Mouse (Mus musculus): ENCODE measurements around the gene Gm20538. TPM values are rescaled to one million over a fixed set of nuclear protein-coding genes. Genes with fewer than 3 reads are reported as not detected.

Gene Gm20538
- total and polyA plus RNA-seq, 3 experiments, result not detected

- TF ChIP-seq ZC3H11A (IDR thresholded peaks at IDR 0.05; ENCODE audit: low read depth, low read length) (no peak), USF2 (IDR thresholded peaks at IDR 0.05; ENCODE audit: borderline replicate concordance in 1 of 2, insufficient read depth in 1 of 2, low read depth in 1 of 2, low read length in 2 of 2) (no peak), POLR2AphosphoS2 (IDR thresholded peaks at IDR 0.05; ENCODE audit: low read length) (0 out of 2 replicates have a peak, but pooled peaks have one; percentile 26)
- Histone ChIP-seq H3K79me2 (ENCODE audit: control insufficient read depth, insufficient read depth, low read length, poor library complexity) (no peaks in the 10 kb centered on the region), H3K36me3 (ENCODE audit: control insufficient read depth in 1 of 2, insufficient read depth in 2 of 2, low read length in 2 of 2) (no peaks in the 10 kb centered on the region), H3K4me1 (ENCODE audit: control insufficient read depth in 1 of 2, insufficient read depth in 2 of 2, low read length in 2 of 2) (no peaks in the 10 kb centered on the region), H3K4me3 (ENCODE audit: control insufficient read depth in 1 of 2, insufficient read depth in 1 of 2, low read depth in 2 of 2, low read length in 2 of 2) (no peak overlapping the region), H3K9ac (ENCODE audit: control insufficient read depth, low read depth, low read length, poor library complexity, severe bottlenecking) (no peak overlapping the region), H3K9me3 (replicated peaks; ENCODE audit: insufficient read depth, low read length) (no peaks in the 10 kb centered on the region), H3K27me3 (ENCODE audit: control insufficient read depth in 1 of 2, insufficient read depth in 2 of 2, low read length in 2 of 2) (no peaks in the 10 kb centered on the region), H3K27ac (ENCODE audit: control insufficient read depth, low read depth, low read length) (no peak overlapping the region)
- DNase-seq (ENCODE audit: low read depth, low spot score), result no peak
Observed at GRCm38 (mm10) chr19:44578038-44578437, 25.4 kb upstream of the Gm20538 start.

GRCm38 (mm10) chr19:44576275-44576674, 23.6 kb upstream of the Gm20538 start:
- TF ChIP-seq ZNF384 (IDR thresholded peaks at IDR 0.05; ENCODE audit: low read depth, low read length) (no peak), MAX (IDR thresholded peaks at IDR 0.05; ENCODE audit: low read length) (no peak), HCFC1 (IDR thresholded peaks at IDR 0.05; ENCODE audit: low read depth, low read length) (no peak), SIN3A (IDR thresholded peaks at IDR 0.05; ENCODE audit: low read length) (no peak), ETS1 (IDR thresholded peaks at IDR 0.05; ENCODE audit: low read depth, low read length) (no peak), POLR2AphosphoS5 (IDR thresholded peaks at IDR 0.05; ENCODE audit: borderline replicate concordance, low read depth, low read length) (no peak), GABPA (IDR thresholded peaks at IDR 0.05; ENCODE audit: low read depth, low read length) (no peak), ZC3H11A (IDR thresholded peaks at IDR 0.05; ENCODE audit: low read depth, low read length) (no peak), TAL1 (IDR thresholded peaks at IDR 0.05; ENCODE audit: low read length) (no peak), ZKSCAN1 (IDR thresholded peaks at IDR 0.05; ENCODE audit: low read depth, low read length) (no peak), POLR2AphosphoS2 (IDR thresholded peaks at IDR 0.05; ENCODE audit: low read length) (no peak), GATA1 (IDR thresholded peaks at IDR 0.05; ENCODE audit: low read depth, low read length) (no peak), CHD2 (IDR thresholded peaks at IDR 0.05; ENCODE audit: low read length) (no peak), RAD21 (IDR thresholded peaks at IDR 0.05; ENCODE audit: low read depth, low read length) (no peak)
- Histone ChIP-seq H3K79me2 (ENCODE audit: control insufficient read depth, insufficient read depth, low read length, poor library complexity) (no peaks in the 10 kb centered on the region), H3K4me3 (ENCODE audit: control insufficient read depth in 1 of 2, insufficient read depth in 1 of 2, low read depth in 2 of 2, low read length in 2 of 2) (no peak overlapping the region), H3K4me1 (ENCODE audit: control insufficient read depth in 1 of 2, insufficient read depth in 2 of 2, low read length in 2 of 2) (no peaks in the 10 kb centered on the region), H3K9me3 (replicated peaks; ENCODE audit: insufficient read depth, low read length) (no peaks in the 10 kb centered on the region), H3K9ac (ENCODE audit: control insufficient read depth, low read depth, low read length, poor library complexity, severe bottlenecking) (no peak overlapping the region), H3K27me3 (ENCODE audit: control insufficient read depth in 1 of 2, insufficient read depth in 2 of 2, low read length in 2 of 2) (no peaks in the 10 kb centered on the region), H3K36me3 (ENCODE audit: control insufficient read depth in 1 of 2, insufficient read depth in 2 of 2, low read length in 2 of 2) (no peaks in the 10 kb centered on the region; a peak in 1 of 4 replicates), H3K27ac (ENCODE audit: control insufficient read depth, low read depth, low read length) (no peak overlapping the region)
- no peak for DNase-seq (ENCODE audit: low read depth, low spot score)

- no peak for DNase-seq (ENCODE audit: low read depth, low spot score)
- TF ChIP-seq MAZ (IDR thresholded peaks at IDR 0.05; ENCODE audit: low read depth, low read length), result no peak
- TF ChIP-seq MEF2A (IDR thresholded peaks at IDR 0.05; ENCODE audit: extremely low read depth, insufficient replicate concordance, low read depth, low read length, poor library complexity, severe bottlenecking), result no peak
- TF ChIP-seq ZC3H11A (IDR thresholded peaks at IDR 0.05; ENCODE audit: low read depth, low read length), result no peak
- TF ChIP-seq CHD2 (IDR thresholded peaks at IDR 0.05; ENCODE audit: low read length), result no peak
- TF ChIP-seq CTCF (IDR thresholded peaks at IDR 0.05 in 2 of 3, conservative IDR thresholded peaks at IDR 0.05 in 1 of 3; ENCODE audit: control insufficient read depth in 1 of 3, insufficient read depth in 1 of 3, low read depth in 2 of 3, low read length in 3 of 3, poor library complexity in 1 of 3, severe bottlenecking in 1 of 3), result no peak
- no peak for TF ChIP-seq ZNF384 (IDR thresholded peaks at IDR 0.05; ENCODE audit: low read depth, low read length)
- no peak for TF ChIP-seq ETS1 (IDR thresholded peaks at IDR 0.05; ENCODE audit: low read depth, low read length)
- no peak for TF ChIP-seq RAD21 (IDR thresholded peaks at IDR 0.05; ENCODE audit: low read depth, low read length)
- TF ChIP-seq TBP (IDR thresholded peaks at IDR 0.05; ENCODE audit: low read depth, low read length), result no peak
- no peak for TF ChIP-seq BHLHE40 (IDR thresholded peaks at IDR 0.05; ENCODE audit: borderline replicate concordance, low read depth, low read length)
- TF ChIP-seq NELFE (IDR thresholded peaks at IDR 0.05; ENCODE audit: low read depth, low read length), result no peak
- TF ChIP-seq NRF1 (IDR thresholded peaks at IDR 0.05; ENCODE audit: insufficient read depth, low read depth, low read length, poor library complexity, severe bottlenecking), result no peak
- TF ChIP-seq POLR2AphosphoS2 (IDR thresholded peaks at IDR 0.05; ENCODE audit: low read length), result no peak
- TF ChIP-seq MYC (IDR thresholded peaks at IDR 0.05; ENCODE audit: low read depth, low read length), result no peak
- no peak for TF ChIP-seq SMC3 (IDR thresholded peaks at IDR 0.05; ENCODE audit: low read depth, low read length)
- TF ChIP-seq SIN3A (IDR thresholded peaks at IDR 0.05; ENCODE audit: low read length), result no peak
- no peak for TF ChIP-seq GATA1 (IDR thresholded peaks at IDR 0.05; ENCODE audit: low read depth, low read length)
- no peak for TF ChIP-seq MAFK (IDR thresholded peaks at IDR 0.05; ENCODE audit: borderline replicate concordance, low read depth, low read length)
- H3K36me3 ChIP-seq (ENCODE audit: control insufficient read depth in 1 of 2, insufficient read depth in 2 of 2, low read length in 2 of 2), result peaks cover 17 to 26% of the 10 kb centered on the region in 2 experiments
Observed at GRCm38 (mm10) chr19:44567763-44568162, 15.1 kb upstream of the Gm20538 start.

More at GRCm38 (mm10) chr19:44567763-44568162, 15.1 kb upstream of the Gm20538 start:
- Histone ChIP-seq H3K9me3 (replicated peaks; ENCODE audit: insufficient read depth, low read length) (no peaks in the 10 kb centered on the region), H3K9ac (ENCODE audit: control insufficient read depth, low read depth, low read length, poor library complexity, severe bottlenecking) (no peak overlapping the region), H3K27ac (ENCODE audit: control insufficient read depth, low read depth, low read length) (no peak overlapping the region), H3K4me3 (ENCODE audit: control insufficient read depth in 1 of 2, insufficient read depth in 1 of 2, low read depth in 2 of 2, low read length in 2 of 2) (no peak overlapping the region), H3K79me2 (ENCODE audit: control insufficient read depth, insufficient read depth, low read length, poor library complexity) (peaks cover 19% of the 10 kb centered on the region), H3K4me1 (ENCODE audit: control insufficient read depth in 1 of 2, insufficient read depth in 2 of 2, low read length in 2 of 2) (peaks cover 2 to 9% of the 10 kb centered on the region in 2 experiments; a peak in 3 of 4 replicates), H3K27me3 (ENCODE audit: control insufficient read depth in 1 of 2, insufficient read depth in 2 of 2, low read length in 2 of 2) (no peaks in the 10 kb centered on the region)

All from MEL (cell line).